Mouse (Mus musculus): Measurements from ENCODE around the gene Rpap3.
"Not testable (repeated sequence)": the region's sequence is repeated elsewhere in the genome, so short reads cannot be mapped to it uniquely, and the experiment has no call there.

DNA sequence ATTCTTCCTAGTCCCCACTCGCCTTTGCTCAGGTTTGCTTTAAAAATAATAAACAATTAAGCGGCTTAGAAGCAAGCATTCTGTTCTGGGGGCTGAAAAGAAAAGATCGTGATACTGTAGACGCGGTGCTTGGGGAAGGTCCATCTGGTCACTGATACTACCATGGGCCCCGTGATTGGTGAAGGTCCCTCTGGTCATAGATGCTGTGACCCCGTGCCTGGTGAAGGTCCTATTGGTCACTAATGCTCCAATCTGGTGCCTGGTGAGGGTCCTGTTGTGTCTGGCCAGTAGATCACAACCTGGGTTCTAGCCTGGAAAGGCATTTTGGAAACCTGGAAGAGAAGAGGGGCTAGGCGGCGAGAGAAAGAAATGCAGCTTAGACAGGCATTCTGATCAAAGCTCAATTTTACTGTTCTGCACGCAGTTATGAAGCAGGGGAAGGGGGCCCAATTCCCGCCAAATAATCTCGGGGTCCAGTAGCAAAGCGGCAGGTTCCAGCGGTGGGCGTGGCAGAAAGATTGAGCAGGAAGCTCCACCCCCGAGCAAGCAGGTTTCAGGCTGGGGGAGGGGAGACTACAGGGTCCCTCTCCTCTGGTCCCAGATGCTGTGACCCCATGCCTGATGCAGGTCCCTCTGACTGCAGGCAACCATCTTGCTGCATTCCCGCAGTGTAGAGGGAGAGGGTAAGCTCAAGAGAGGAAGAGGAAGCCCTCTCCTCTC lies 37.3 kb downstream of the Rpap3 start:
- not testable (repeated sequence) for TF ChIP-seq MAX (IDR thresholded peaks at IDR 0.05); CTCF (IDR thresholded peaks at IDR 0.05; ENCODE audit: control insufficient read depth, insufficient read depth, insufficient read length); USF1 (IDR thresholded peaks at IDR 0.05; ENCODE audit: low read depth); MYOG (IDR thresholded peaks at IDR 0.05; ENCODE audit: control insufficient read depth, extremely low read depth, insufficient read length); MYOD1 (IDR thresholded peaks at IDR 0.05; ENCODE audit: control insufficient read depth, insufficient read length, low read depth); CEBPB (IDR thresholded peaks at IDR 0.05; ENCODE audit: low read depth); FOSL1 (IDR thresholded peaks at IDR 0.05; ENCODE audit: insufficient read depth, low read length, poor library complexity, severe bottlenecking)
